Mouse (Mus musculus) G1E (cell line): ENCODE measurements at regions not wholly inside any gene's neighbourhood (a gene's known extent, or its start where the extent isn't known, plus 50 kb on each side); places are given as distances from the start of the nearest gene placed in this dataset.

Experiments used
- CTCF ChIP-seq: IDR thresholded peaks from 2 replicates; pipeline ENCODE4 v1.5.1; 2012; ENCODE audit warnings: low read depth, low read length, inconsistent platforms, mixed read lengths
- GATA1 ChIP-seq: IDR thresholded peaks from 2 replicates; pipeline ENCODE4 v1.6.1; 2012; ENCODE audit warnings: borderline replicate concordance, low read length, inconsistent platforms, mixed read lengths
- GATA2 ChIP-seq: IDR thresholded peaks from 2 replicates; pipeline ENCODE4 v1.6.1; 2012; ENCODE audit warnings: low read depth, low read length, inconsistent platforms, borderline replicate concordance
- POLR2AphosphoS5 ChIP-seq: IDR thresholded peaks from 2 replicates; pipeline ENCODE4 v1.6.1; 2012; ENCODE audit warnings: low read depth, low read length, inconsistent platforms; ENCODE audit not compliant: insufficient replicate concordance
- TAL1 ChIP-seq: conservative IDR thresholded peaks from 2 replicates; pipeline ENCODE4 v1.6.1; 2012; ENCODE audit warnings: low read depth, low read length, inconsistent platforms, mixed read lengths

DNA sequence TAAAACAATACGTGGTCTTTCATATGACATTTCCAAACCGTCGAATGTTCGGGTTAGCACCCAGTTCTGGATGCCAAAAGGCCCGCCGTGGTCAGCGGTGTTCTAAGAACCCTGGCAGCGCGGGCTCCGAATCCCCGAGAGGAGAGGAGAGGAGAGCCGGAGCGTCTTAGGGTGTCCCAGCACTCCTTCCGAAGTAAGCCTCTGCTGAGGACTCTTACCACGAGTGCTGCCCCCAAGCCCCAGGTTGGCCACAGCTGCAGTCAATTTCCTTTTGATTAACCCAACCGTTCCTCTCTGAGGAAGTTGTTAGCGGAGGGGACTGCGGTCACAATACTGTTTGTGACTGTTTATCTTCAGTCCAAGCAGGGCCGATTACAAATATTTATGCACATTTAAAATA lies 190.1 kb downstream of the Tfap2c start:
- TF ChIP-seq CTCF (no peak), POLR2AphosphoS5 (no peak), TAL1 (no peak), GATA1 (no peak), GATA2 (no peak)
